Mouse (Mus musculus) right cerebral cortex, postnatal 36 days (tissue): Measurements from ENCODE around the gene Rhox2h.
"Not testable (repeated sequence)": the region's sequence is repeated elsewhere in the genome, so short reads cannot be mapped to it uniquely, and the experiment has no call there.

Experiments
- DNase-seq, 2 experiments: peaks; one replicate each; pipeline ENCODE4 v3.0.0; 2022; ENCODE audit warnings: low spot score in 2 of 2, mixed read lengths in 1 of 2

Gene Rhox2h

DNA sequence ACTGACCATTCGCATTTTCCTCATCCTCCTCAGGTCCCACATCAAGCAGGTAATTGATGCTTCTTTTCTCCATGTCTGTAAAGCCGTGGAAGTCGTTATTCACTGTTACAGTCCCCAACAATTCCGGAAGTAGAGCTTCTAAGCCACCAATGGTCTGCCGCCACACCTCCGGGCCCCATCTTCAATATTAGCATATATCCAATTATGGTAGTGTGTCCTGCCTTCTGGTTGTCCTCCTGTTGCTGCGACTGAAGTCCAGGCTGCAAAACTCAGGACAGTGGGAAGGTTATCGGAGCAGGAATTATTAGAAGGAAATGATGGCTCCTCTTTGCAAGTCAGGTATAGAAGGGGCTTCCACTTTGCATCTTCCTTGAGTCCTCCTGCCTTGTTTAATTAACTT lies at the start of gene Rhox2h:
Gene Rhox2h, minus strand, starts transcription at position 101 of the 400 bp plus-strand sequence.
- not testable (repeated sequence) for DNase-seq

DNA sequence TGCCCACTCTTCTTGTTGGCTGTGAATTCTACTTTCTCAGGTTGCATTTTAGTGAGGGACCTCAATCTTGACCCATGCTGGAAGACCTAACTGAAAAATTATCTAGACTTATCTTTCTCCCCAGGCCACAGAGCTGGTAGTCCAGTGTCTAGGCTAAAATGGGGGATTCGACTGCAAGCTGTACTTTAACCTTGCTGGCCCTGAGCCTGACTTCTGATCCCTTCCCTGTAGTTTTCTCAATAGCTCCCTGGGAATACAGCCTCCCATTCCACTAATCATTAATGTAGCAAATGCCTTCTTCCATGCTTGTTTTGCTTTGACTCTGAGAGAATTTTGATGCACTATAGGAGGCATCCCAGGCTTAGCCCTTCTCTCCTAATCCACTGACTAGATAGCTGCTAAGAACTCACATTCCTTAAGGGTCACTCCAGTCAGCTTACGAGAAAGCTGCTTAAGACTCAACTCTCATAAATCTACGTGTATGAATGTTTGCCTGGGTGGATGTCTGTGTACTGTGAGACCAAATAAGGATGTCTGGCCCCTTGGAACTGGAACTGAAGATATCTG lies 28.8 kb upstream of the Rhox2h start:
- DNase-seq, result no peak

DNA sequence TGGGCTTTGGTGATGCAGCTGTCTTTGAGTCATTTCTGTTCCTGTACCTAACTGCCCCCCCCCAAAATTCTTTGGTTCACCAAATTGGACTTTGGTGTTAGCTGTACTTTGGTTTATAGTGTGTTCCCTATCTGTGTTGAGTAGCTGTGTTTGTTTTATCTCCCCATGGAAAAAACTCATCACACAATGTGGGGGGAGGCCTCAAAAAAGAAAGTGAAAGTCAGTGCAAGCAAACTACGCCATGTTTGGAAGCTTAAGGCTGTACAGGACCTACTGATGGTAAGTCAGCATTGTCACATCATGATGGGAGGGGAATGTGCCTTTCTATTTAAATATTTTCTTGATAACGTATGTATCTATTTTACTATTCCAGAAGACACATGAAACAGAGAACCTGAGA lies 19.2 kb upstream of the Rhox2h start:
- no peak for DNase-seq

DNA sequence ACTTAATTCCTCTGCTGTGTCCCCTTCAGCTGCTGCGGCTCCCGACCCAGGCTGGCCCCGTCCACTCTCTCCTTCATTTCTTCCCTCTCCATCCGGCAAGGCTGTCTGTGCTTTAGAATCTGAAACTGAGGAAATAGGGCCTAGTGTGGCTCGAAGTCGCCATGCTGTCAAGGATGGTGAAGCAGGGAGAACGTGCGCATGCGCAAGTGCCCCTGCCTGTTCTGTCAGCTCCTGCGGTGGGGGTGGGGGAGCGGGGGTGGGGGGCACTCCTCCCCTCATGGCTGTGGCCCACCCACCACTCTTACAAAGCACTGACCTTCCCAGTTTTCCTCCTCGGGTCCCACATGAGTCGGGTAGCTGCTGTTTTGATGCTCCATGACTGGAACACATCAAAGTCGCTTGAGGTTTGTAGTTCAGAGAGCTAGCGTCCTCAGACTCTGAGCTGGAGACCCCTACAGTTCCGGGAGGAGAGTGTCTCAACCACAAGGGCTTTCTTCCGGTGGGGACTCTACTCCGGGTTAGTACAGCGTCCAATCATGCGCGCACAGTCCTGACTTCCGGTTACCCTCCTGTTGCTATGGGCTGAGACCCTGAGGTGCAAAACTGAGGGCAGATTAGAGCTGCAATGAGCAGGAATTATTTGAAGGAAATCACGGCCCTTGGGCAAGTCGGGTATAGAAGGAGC lies 10.1 kb upstream of the Rhox2h start:
- DNase-seq, result no peak

DNA sequence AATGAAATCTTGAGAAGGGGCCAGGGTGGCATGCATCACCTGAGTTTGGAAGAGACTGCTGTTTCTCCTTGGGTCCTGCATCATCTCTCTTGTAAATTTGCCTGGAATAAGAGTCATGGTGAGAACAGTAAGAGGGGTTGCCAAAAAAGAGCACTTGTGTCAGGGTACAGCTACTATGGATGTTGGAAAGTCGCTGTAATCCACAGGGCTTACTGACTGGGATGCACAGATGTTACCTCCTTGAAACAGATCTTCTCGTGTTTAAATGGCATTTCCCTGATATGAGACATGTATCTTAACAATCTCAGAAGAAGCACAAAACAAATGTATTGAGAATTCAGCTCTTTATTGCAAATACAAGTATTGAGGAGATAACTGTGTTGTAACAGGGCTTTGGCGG lies 4.4 kb downstream of the Rhox2h start, which contains the start of gene Rhox3h:
Gene Rhox3h, minus strand, starts transcription at position 101 of the 400 bp plus-strand sequence.
- not testable (repeated sequence) for DNase-seq

DNA sequence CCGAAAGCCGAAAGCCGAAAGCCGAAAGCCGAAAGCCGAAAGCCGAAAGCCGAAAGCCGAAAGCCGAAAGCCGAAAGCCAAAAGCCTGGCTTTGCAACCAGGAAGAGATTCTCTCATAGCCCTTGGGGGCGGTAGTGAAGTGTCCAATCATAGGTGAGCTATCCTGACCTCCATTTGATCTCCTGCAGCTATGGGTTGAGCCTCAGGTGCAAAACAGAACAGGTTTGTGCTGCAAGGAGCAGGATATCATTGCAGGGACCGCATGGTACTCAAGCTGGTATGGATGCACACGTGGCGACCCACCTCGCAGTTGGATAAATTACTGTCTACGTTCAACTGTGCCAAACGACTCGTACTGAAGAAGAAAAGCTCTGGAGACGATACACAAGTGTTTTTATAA lies 21.9 kb downstream of the Rhox2h start, which contains the start of gene Rhox4g:
Gene Rhox4g, minus strand, starts transcription at position 101 of the 400 bp plus-strand sequence.
- DNase-seq, result not testable (repeated sequence)

DNA sequence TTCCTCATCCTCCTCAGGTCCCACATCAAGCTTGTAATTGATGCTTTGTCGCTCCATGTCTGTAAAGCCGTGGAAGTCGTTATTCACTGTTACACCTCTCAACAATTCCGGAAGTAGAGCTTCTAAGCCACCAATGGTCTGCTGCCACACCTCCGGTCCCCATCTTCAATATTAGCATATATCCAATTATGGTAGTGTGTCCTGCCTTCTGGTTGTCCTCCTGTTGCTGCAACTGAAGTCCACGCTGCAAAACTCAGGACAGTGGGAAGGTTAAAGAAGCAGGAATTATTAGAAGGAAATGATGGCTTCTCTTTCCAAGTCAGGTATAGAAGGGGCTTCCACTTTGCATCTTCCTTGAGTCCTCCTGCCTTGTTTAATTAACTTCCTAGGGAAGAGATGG lies 29.7 kb downstream of the Rhox2h start, which contains the start of gene Rhox2g:
Gene Rhox2g, minus strand, starts transcription at position 101 of the 400 bp plus-strand sequence.
- DNase-seq, result not testable (repeated sequence)

DNA sequence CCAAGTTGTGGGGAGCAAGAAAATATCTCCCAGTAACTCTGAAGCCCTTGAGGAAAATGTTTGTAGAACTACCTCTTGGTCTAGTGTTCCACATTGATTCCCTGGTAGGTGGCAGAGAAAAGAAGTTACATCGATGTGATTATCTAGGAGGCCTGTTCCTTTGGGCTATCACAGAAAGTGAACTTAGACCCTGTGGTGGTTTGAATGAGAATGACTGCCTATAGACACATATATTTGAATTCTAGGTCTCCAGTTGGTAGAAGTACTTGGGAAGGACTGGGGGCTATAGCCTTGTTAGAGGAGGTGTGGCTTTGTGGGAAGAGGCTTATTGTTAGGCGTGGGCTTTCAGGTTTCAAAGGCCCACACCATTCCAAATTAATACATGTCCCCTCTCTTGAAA lies 44.6 kb downstream of the Rhox2h start, which contains the start of gene Rhox3g:
Gene Rhox3g, minus strand, starts transcription at position 101 of the 400 bp plus-strand sequence.
- not testable (repeated sequence) for DNase-seq
